In the genomic region with DNA sequence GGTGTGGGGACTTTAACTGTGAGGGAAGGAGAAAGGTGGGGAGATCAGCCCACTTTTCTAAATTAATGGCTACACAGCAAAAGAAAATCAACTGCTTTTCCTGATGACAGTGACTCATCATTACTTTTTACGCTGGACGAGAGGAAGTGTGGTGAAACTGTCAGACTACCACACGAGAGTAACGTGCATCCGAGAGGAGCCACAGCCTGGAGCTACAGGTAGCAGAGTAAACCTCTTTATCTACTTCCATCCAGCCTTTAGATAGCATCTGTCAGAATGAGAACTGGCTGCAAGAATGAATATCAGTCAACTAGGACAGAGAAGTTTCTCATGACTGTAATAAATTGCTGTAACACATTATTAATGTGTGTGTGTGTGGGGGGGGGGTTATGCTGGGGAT, we compare ENCODE assay signal across 33 mouse cellular contexts. TPM values are rescaled to one million over a fixed set of nuclear protein-coding genes. Genes with fewer than 3 reads are reported as not detected.
DNase-seq lines count a peak whose midpoint lies in the region; ATAC-seq and TF ChIP-seq lines count a peak whose summit lies in the region.
"Had no signal": no experiment of that assay in that cellular context is flagged by ENCODE, and none has a peak within 500 bp of the region (broad histone marks: within the 10 kb centered on the region; RNA-seq: fewer than 3 reads in every experiment).

No protein-coding gene starts in this region.

- DNase-seq in MEL (ENCODE audit: low read depth, low spot score) = peak; percentile 83
- DNase-seq in midbrain, embryonic 11.5 days (ENCODE audit: low spot score, missing footprints) = no peak
- no peak for DNase-seq in heart, embryonic 10.5 days (ENCODE audit: low spot score)
- DNase-seq in heart, adult 11 months = no peak
- DNase-seq: cerebellum, adult 2 months; forebrain, postnatal 0 days; gastrocnemius, postnatal 25 days; heart, postnatal 36 days; kidney, adult 2 months; layer of hippocampus, adult 9-11 months; left cerebral cortex, postnatal 4 days; lung, postnatal 4 days; midbrain, embryonic 14.5 days; thymus, adult 2 months; thymus, postnatal 4 days had no signal

- TF ChIP-seq POLR2A in MEL (IDR thresholded peaks at IDR 0.05; ENCODE audit: control insufficient read depth in 1 of 2, insufficient read depth in 1 of 2, low read depth in 1 of 2, low read length in 2 of 2, poor library complexity in 1 of 2) = peak in 1 of 2 experiments; percentile 32; a peak in 1 of 4 replicates

- WGBS in liver, embryonic 16.5 days (ENCODE audit: insufficient replicate concordance) = 11% methylated on average over 5 of the region's 5 CpGs
- 86% methylated on average over 5 of the region's 5 CpGs for WGBS in midbrain, embryonic 11.5 days
- 89% methylated on average over 5 of the region's 5 CpGs for WGBS in heart, embryonic 10.5 days

- no peak overlapping the region; a peak in 1 of 4 replicates for H3K4me3 ChIP-seq in MEL (ENCODE audit: control insufficient read depth in 1 of 2, insufficient read depth in 1 of 2, low read depth in 2 of 2, low read length in 2 of 2)
- H3K4me3 ChIP-seq in liver, embryonic 16.5 days (ENCODE audit: low read depth, low read length) = no peak overlapping the region
- H3K4me3 ChIP-seq in midbrain, embryonic 11.5 days (ENCODE audit: low read depth, low read length) = no peak overlapping the region
- no peak overlapping the region for H3K4me3 ChIP-seq in heart, embryonic 10.5 days
- H3K4me3 ChIP-seq: embryonic facial prominence, embryonic 15.5 days; heart, embryonic 15.5 days; limb, embryonic 15.5 days; neural tube, embryonic 13.5 days had no signal

- TF ChIP-seq RAD21 in MEL (IDR thresholded peaks at IDR 0.05; ENCODE audit: low read depth, low read length) = no peak

- H3K9me3 ChIP-seq in MEL (replicated peaks; ENCODE audit: insufficient read depth, low read length) = no peaks in the 10 kb centered on the region
- no peaks in the 10 kb centered on the region for H3K9me3 ChIP-seq in liver, embryonic 16.5 days (replicated peaks; ENCODE audit: control insufficient read depth, low read length)
- no peaks in the 10 kb centered on the region for H3K9me3 ChIP-seq in midbrain, embryonic 11.5 days (ENCODE audit: control insufficient read depth, low read length)
- no peaks in the 10 kb centered on the region for H3K9me3 ChIP-seq in heart, embryonic 10.5 days
- H3K9me3 ChIP-seq: embryonic facial prominence, embryonic 15.5 days; heart, embryonic 15.5 days; limb, embryonic 15.5 days had no signal

- H3K9ac ChIP-seq in MEL (ENCODE audit: control insufficient read depth, low read depth, low read length, poor library complexity, severe bottlenecking) = 0 out of 2 replicates have a peak overlapping the region, but pooled peaks have one; percentile 12
- no peak overlapping the region for H3K9ac ChIP-seq in liver, embryonic 16.5 days (ENCODE audit: low read depth, low read length)
- H3K9ac ChIP-seq in midbrain, embryonic 11.5 days (ENCODE audit: low read length) = no peak overlapping the region
- H3K9ac ChIP-seq: embryonic facial prominence, embryonic 15.5 days; forebrain, postnatal 0 days; heart, embryonic 15.5 days; hindbrain, embryonic 14.5 days; limb, embryonic 15.5 days; neural tube, embryonic 13.5 days had no signal

- H3K79me2 ChIP-seq in MEL (ENCODE audit: control insufficient read depth, insufficient read depth, low read length, poor library complexity) = no peaks in the 10 kb centered on the region

- peaks cover 21% of the 10 kb centered on the region in 2 experiments for H3K4me1 ChIP-seq in MEL (ENCODE audit: control insufficient read depth in 1 of 2, insufficient read depth in 2 of 2, low read length in 2 of 2)
- H3K4me1 ChIP-seq in liver, embryonic 16.5 days (ENCODE audit: control insufficient read depth, low read depth, low read length) = peaks cover 4% of the 10 kb centered on the region
- H3K4me1 ChIP-seq in midbrain, embryonic 11.5 days (ENCODE audit: control insufficient read depth, insufficient read depth, low read length) = no peaks in the 10 kb centered on the region
- no peaks in the 10 kb centered on the region for H3K4me1 ChIP-seq in heart, embryonic 10.5 days
- H3K4me1 ChIP-seq: embryonic facial prominence, embryonic 15.5 days; heart, embryonic 15.5 days; limb, embryonic 15.5 days; neural tube, embryonic 13.5 days had no signal

- no peak overlapping the region for H3K4me2 ChIP-seq in liver, embryonic 16.5 days (ENCODE audit: low read depth, low read length)
- H3K4me2 ChIP-seq in midbrain, embryonic 11.5 days = no peak overlapping the region
- H3K4me2 ChIP-seq: embryonic facial prominence, embryonic 15.5 days; heart, embryonic 15.5 days; hindbrain, embryonic 14.5 days; limb, embryonic 15.5 days; neural tube, embryonic 13.5 days had no signal

- peak; percentile 55 to 89 for TF ChIP-seq EP300 in MEL (IDR thresholded peaks at IDR 0.05; ENCODE audit: low read depth in 1 of 2, low read length in 2 of 2)

- ATAC-seq in erythroblast, adult 5-6 weeks (replicated peaks; ENCODE audit: low FRiP score, poor library complexity, severe bottlenecking) = 0 out of 2 replicates have a peak, but pooled peaks have one; percentile 21
- peak; percentile 33 for ATAC-seq in liver, embryonic 16.5 days (ENCODE audit: low read depth)
- peak; percentile 68 for ATAC-seq in megakaryocyte-erythroid progenitor cell, adult 5-6 weeks (replicated peaks; ENCODE audit: low FRiP score, low TSS enrichment, poor library complexity, severe bottlenecking)
- ATAC-seq in midbrain, embryonic 11.5 days (ENCODE audit: low FRiP score) = no peak
- ATAC-seq: forebrain, postnatal 0 days had no signal

- no peaks in the 10 kb centered on the region for H3K27me3 ChIP-seq in MEL (ENCODE audit: control insufficient read depth in 1 of 2, insufficient read depth in 2 of 2, low read length in 2 of 2)
- no peaks in the 10 kb centered on the region for H3K27me3 ChIP-seq in liver, embryonic 16.5 days (ENCODE audit: control insufficient read depth, insufficient read depth, low read depth, low read length)
- no peaks in the 10 kb centered on the region for H3K27me3 ChIP-seq in midbrain, embryonic 11.5 days (ENCODE audit: control insufficient read depth, insufficient read depth, low read length)
- H3K27me3 ChIP-seq in heart, embryonic 10.5 days (ENCODE audit: insufficient read depth, poor library complexity, severe bottlenecking) = no peaks in the 10 kb centered on the region
- H3K27me3 ChIP-seq: embryonic facial prominence, embryonic 15.5 days; heart, embryonic 15.5 days; limb, embryonic 15.5 days; neural tube, embryonic 13.5 days had no signal

- H3K36me3 ChIP-seq in MEL (ENCODE audit: control insufficient read depth in 1 of 2, insufficient read depth in 2 of 2, low read length in 2 of 2) = peaks cover 0 to 35% of the 10 kb centered on the region in 2 experiments; a peak in 2 of 4 replicates
- H3K36me3 ChIP-seq in liver, embryonic 16.5 days (ENCODE audit: control insufficient read depth, insufficient read depth) = no peaks in the 10 kb centered on the region
- H3K36me3 ChIP-seq in midbrain, embryonic 11.5 days (ENCODE audit: control insufficient read depth, insufficient read depth, low read length) = no peaks in the 10 kb centered on the region
- H3K36me3 ChIP-seq in heart, embryonic 10.5 days = no peaks in the 10 kb centered on the region
- H3K36me3 ChIP-seq: embryonic facial prominence, embryonic 15.5 days; heart, embryonic 15.5 days; limb, embryonic 15.5 days; neural tube, embryonic 13.5 days had no signal

- no peak for TF ChIP-seq CTCF in MEL (IDR thresholded peaks at IDR 0.05 in 2 of 3, conservative IDR thresholded peaks at IDR 0.05 in 1 of 3; ENCODE audit: control insufficient read depth in 1 of 3, insufficient read depth in 1 of 3, low read depth in 2 of 3, low read length in 3 of 3, poor library complexity in 1 of 3, severe bottlenecking in 1 of 3)

- peak overlapping the region; percentile 64 for H3K27ac ChIP-seq in MEL (ENCODE audit: control insufficient read depth, low read depth, low read length)
- no peak overlapping the region for H3K27ac ChIP-seq in liver, embryonic 16.5 days (ENCODE audit: low read length)
- no peak overlapping the region for H3K27ac ChIP-seq in midbrain, embryonic 11.5 days (ENCODE audit: low read depth, low read length)
- no peak overlapping the region for H3K27ac ChIP-seq in heart, embryonic 10.5 days
- H3K27ac ChIP-seq: embryonic facial prominence, embryonic 15.5 days; heart, embryonic 15.5 days; hindbrain, embryonic 14.5 days; kidney, postnatal 0 days; limb, embryonic 15.5 days; neural tube, embryonic 13.5 days; stomach, postnatal 0 days had no signal

RNA-seq across cellular contexts. Expression of gene Clec4d, which starts 5.0 kb away (rescaled TPM):
- total RNA-seq in MEL (2012; rRNA removed) = 2.0 and 5.5 TPM in 2 replicates
- polyA plus RNA-seq in MEL (2012; ENCODE audit: insufficient read depth in 1 of 2, insufficient read length in 2 of 2, low read depth in 1 of 2, low replicate concordance in 2 of 2, missing spikeins in 1 of 2) = 1 to 10 TPM in 1 of 2 experiments, not detected in 1; 5.6 TPM
- total RNA-seq in erythroblast, adult 5-6 weeks (2015; ENCODE audit: low replicate concordance) = 1.9 and 8.8 TPM in 2 replicates
- total RNA-seq in erythroblast, adult 5-6 weeks (2017; ENCODE audit: low replicate concordance) = 10.2 and 11.8 TPM in 2 replicates
- polyA plus RNA-seq in liver, embryonic 16.5 days (2015; fragmentation: Nextera tagmentation; extraction: Ambion mirVana) = 0.62 and 0.68 TPM in 2 replicates
- 16.3 and 17.4 TPM in 2 replicates for total RNA-seq in megakaryocyte-erythroid progenitor cell, adult 5-6 weeks (2014; fragmentation: Nextera tagmentation)
- total RNA-seq in megakaryocyte-erythroid progenitor cell, adult 5-6 weeks (2017) = 5.5 and 22.8 TPM in 2 replicates
- polyA plus RNA-seq in midbrain, embryonic 11.5 days (2014; fragmentation: Nextera tagmentation; extraction: Ambion mirVana) = not detected in 2 replicates
- not detected in 2 replicates for polyA plus RNA-seq in heart, embryonic 10.5 days (2016; fragmentation: Nextera tagmentation; extraction: Ambion mirVana)
- total RNA-seq: forebrain, postnatal 0 days; gastrocnemius, postnatal 25 days; left cerebral cortex, adult 18-20 months; left cerebral cortex, postnatal 4 days had no signal
- polyA plus RNA-seq: forebrain, embryonic 11.5 days; forebrain, postnatal 0 days; intestine, embryonic 14.5 days; midbrain, embryonic 14.5 days; neural tube, embryonic 13.5 days had no signal

RNA-seq across cellular contexts. Expression of gene Clec4e, which starts 22.7 kb away (rescaled TPM):
- 0.10 and 0.23 TPM in 2 replicates for total RNA-seq in MEL (2012; rRNA removed)
- under 1 TPM in 1 of 2 experiments, not detected in 1; 0.40 TPM for polyA plus RNA-seq in MEL (2012; ENCODE audit: insufficient read depth in 1 of 2, insufficient read length in 2 of 2, low read depth in 1 of 2, low replicate concordance in 2 of 2, missing spikeins in 1 of 2)
- total RNA-seq in erythroblast, adult 5-6 weeks (2015; ENCODE audit: low replicate concordance) = 7.3 and 9.0 TPM in 2 replicates
- total RNA-seq in erythroblast, adult 5-6 weeks (2017; ENCODE audit: low replicate concordance) = 8.1 and 8.5 TPM in 2 replicates
- 1.4 and 1.6 TPM in 2 replicates for polyA plus RNA-seq in liver, embryonic 16.5 days (2015; fragmentation: Nextera tagmentation; extraction: Ambion mirVana)
- total RNA-seq in megakaryocyte-erythroid progenitor cell, adult 5-6 weeks (2014; fragmentation: Nextera tagmentation) = 0.32 and 3.4 TPM in 2 replicates
- 1.5 and 5.6 TPM in 2 replicates for total RNA-seq in megakaryocyte-erythroid progenitor cell, adult 5-6 weeks (2017)
- not detected in 2 replicates for polyA plus RNA-seq in midbrain, embryonic 11.5 days (2014; fragmentation: Nextera tagmentation; extraction: Ambion mirVana)
- 0.36 TPM in 1 of 2 replicates, not detected in the other for polyA plus RNA-seq in heart, embryonic 10.5 days (2016; fragmentation: Nextera tagmentation; extraction: Ambion mirVana)
- total RNA-seq: forebrain, postnatal 0 days; gastrocnemius, postnatal 25 days; left cerebral cortex, adult 18-20 months had no signal
- polyA plus RNA-seq: C2C12; cerebellum, adult 2 months; embryonic facial prominence, embryonic 15.5 days; forebrain, embryonic 11.5 days; forebrain, postnatal 0 days; hindbrain, embryonic 14.5 days; midbrain, embryonic 14.5 days; neural tube, embryonic 13.5 days; stomach, postnatal 0 days had no signal

RNA-seq across cellular contexts. Expression of gene Clec4n, which starts 37.3 kb away (rescaled TPM):
- total RNA-seq in MEL (2012; rRNA removed) = not detected in 2 replicates
- not detected for polyA plus RNA-seq in MEL (2012; ENCODE audit: insufficient read depth in 1 of 2, insufficient read length in 2 of 2, low read depth in 1 of 2, low replicate concordance in 2 of 2, missing spikeins in 1 of 2)
- 2.9 TPM in 1 of 2 replicates, not detected in the other for total RNA-seq in erythroblast, adult 5-6 weeks (2015; ENCODE audit: low replicate concordance)
- 4.5 TPM in 1 of 2 replicates, not detected in the other for total RNA-seq in erythroblast, adult 5-6 weeks (2017; ENCODE audit: low replicate concordance)
- polyA plus RNA-seq in liver, embryonic 16.5 days (2015; fragmentation: Nextera tagmentation; extraction: Ambion mirVana) = 20.2 and 22.1 TPM in 2 replicates
- not detected in 2 replicates for total RNA-seq in megakaryocyte-erythroid progenitor cell, adult 5-6 weeks (2014; fragmentation: Nextera tagmentation)
- total RNA-seq in megakaryocyte-erythroid progenitor cell, adult 5-6 weeks (2017) = 0.57 TPM in 1 of 2 replicates, not detected in the other
- polyA plus RNA-seq in midbrain, embryonic 11.5 days (2014; fragmentation: Nextera tagmentation; extraction: Ambion mirVana) = 0.94 and 1.0 TPM in 2 replicates
- polyA plus RNA-seq in heart, embryonic 10.5 days (2016; fragmentation: Nextera tagmentation; extraction: Ambion mirVana) = 0.24 TPM in 1 of 2 replicates, not detected in the other
- total RNA-seq: gastrocnemius, postnatal 25 days had no signal
- polyA plus RNA-seq: C2C12 had no signal

RNA-seq across cellular contexts. Expression of gene Vmn2r19, which starts 41.2 kb away (rescaled TPM):
- total RNA-seq in MEL (2012; rRNA removed) = not detected in 2 replicates
- polyA plus RNA-seq in MEL (2012; ENCODE audit: insufficient read depth in 1 of 2, insufficient read length in 2 of 2, low read depth in 1 of 2, low replicate concordance in 2 of 2, missing spikeins in 1 of 2) = not detected
- total RNA-seq in erythroblast, adult 5-6 weeks (2015; ENCODE audit: low replicate concordance) = not detected in 2 replicates
- total RNA-seq in erythroblast, adult 5-6 weeks (2017; ENCODE audit: low replicate concordance) = not detected in 2 replicates
- polyA plus RNA-seq in liver, embryonic 16.5 days (2015; fragmentation: Nextera tagmentation; extraction: Ambion mirVana) = not detected in 2 replicates
- not detected in 2 replicates for total RNA-seq in megakaryocyte-erythroid progenitor cell, adult 5-6 weeks (2014; fragmentation: Nextera tagmentation)
- total RNA-seq in megakaryocyte-erythroid progenitor cell, adult 5-6 weeks (2017) = not detected in 2 replicates
- not detected in 2 replicates for polyA plus RNA-seq in midbrain, embryonic 11.5 days (2014; fragmentation: Nextera tagmentation; extraction: Ambion mirVana)
- polyA plus RNA-seq in heart, embryonic 10.5 days (2016; fragmentation: Nextera tagmentation; extraction: Ambion mirVana) = not detected in 2 replicates
- total RNA-seq: adrenal gland, adult 18-20 months; forebrain, postnatal 0 days; gastrocnemius, postnatal 25 days; heart, adult 8-10 months; heart, postnatal 36 days; left cerebral cortex, adult 18-20 months; left cerebral cortex, postnatal 4 days had no signal
- polyA plus RNA-seq: C2C12; cerebellum, adult 2 months; embryonic facial prominence, embryonic 15.5 days; forebrain, embryonic 11.5 days; forebrain, postnatal 0 days; heart, embryonic 15.5 days; hindbrain, embryonic 14.5 days; intestine, embryonic 14.5 days; kidney, adult 2 months; kidney, postnatal 0 days; large intestine, adult 2 months; limb, embryonic 15.5 days; lung, embryonic 16.5 days; midbrain, embryonic 14.5 days; neural tube, embryonic 13.5 days; stomach, postnatal 0 days; thymus, adult 2 months had no signal

Comparison
In these comparisons a context has a peak if more than half of its experiments do, and no peak if none do; other contexts are left out.
1. RNA of gene Clec4n, which starts 37.3 kb away (polyA plus RNA-seq): 20.2 to 22.1 TPM in liver, embryonic 16.5 days; 0.94 to 1.0 TPM in midbrain, embryonic 11.5 days, 0.24 TPM in heart, embryonic 10.5 days and not detected in MEL; every median in the first group is over 10 times any median in the second.